Mouse (Mus musculus) cerebellum, adult 11-12 months (tissue): Measurements from ENCODE around the gene 4930503B20Rik.

Experiments used
- DNase-seq: peaks from one replicate; pipeline ENCODE4 v3.0.0; 2022

Gene 4930503B20Rik

DNA sequence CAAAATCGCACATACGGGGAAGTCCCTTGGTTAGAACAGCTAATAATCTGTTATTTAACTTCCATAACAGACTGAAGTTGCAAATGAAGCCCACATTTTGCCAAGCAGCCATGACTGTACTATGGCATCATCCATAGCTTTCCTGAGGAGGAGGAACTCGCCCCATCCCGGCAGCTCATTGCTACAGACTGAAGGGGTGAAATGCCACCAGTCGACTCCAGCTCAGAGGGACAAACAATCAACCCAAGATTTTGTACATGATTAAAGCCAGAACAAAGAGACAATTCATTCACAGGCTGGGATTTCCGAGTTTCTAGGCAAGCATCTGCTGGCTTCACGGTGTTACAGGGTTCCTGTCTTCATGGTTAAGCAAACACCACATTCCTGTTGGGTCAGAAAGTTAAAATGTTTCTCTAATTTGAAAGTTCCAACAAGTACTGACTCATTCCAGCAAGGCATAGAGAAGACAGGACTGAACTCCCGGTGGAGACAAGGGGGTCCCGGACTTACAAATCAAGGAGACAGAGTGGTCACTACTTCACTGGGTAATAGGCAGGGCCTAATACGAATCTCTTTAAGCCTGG lies 1.7 kb downstream of the 4930503B20Rik start:
- DNase-seq: no peak

DNA sequence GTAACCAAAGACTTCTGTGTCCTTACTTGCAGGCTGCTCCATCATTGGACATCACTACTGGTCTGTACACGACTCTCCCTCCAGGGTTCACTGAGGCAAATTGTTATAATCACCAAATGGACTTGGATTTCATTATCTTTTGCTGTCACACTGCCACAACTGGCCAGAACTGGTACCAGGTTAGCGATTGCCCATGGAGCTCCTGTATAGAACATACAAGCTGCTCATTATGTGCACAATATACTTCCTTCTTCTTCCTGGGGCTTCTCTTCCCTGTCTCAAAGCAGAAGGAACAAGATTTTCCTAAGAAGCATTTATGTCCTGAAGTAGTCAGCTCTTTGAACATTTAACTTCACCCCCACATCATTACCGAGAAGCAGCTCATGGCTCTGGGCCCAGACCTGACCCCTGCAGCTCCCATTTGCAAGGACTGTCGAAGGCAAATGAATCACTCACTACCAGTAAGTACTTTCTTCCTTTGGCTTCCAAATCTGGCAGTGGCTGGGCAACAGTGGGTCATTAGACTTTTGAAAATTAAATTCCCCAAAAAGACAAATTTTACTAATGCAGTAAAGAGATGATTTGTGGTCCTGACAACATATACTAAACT lies 9.2 kb downstream of the 4930503B20Rik start:
- no peak for DNase-seq

DNA sequence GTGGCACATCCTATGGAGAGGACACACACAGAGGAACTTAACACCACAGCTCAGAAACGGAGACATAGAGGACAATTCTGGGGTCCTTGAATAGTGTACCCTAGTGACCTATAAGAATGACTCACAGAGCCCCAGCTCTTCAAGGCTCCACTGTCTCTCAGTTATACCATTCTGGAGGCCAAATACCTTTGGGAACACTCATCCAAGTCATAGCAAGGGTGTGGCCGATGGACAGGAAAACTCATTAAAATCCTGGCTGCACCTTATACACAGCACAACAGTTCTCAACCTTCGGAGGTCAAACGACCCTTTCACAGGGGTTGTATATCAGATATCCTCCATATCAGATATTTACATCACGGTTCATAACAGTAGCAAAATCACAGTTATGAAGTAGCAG lies 18.6 kb downstream of the 4930503B20Rik start:
- DNase-seq: no peak

DNA sequence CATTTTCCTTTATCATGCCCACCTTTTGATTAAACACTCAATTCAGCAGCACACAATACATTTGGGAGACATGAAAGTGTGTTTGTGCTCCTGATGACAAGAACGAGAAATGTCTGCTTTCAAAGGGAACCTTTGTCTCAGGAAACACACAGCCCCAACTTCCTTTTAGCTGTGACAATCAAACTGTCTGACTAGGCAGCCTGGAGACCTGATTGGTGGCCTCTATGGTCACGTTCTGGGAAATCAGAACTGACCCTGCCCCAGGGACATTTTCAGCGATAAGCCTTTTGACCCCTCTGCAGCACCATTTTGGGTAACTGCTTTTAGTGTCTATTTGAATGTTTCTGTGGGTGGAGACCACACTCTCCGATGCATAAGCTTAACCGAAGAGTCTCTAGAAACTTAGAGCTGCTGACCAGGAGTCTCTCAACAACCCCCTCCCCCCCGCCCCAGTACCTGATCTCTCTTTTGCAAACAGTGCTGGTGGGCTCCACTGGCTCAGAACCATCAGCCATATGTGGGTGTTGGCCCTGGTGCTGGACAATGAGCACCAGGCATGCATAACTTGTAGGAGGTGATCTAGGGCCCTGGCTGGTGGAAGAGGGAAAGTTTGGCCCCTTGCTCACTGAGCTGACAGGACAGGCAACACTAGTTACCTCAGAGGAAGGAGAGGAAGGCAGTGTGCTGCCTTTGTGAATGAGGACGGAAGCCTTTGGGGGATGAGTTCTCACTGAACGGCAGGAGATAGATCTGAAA lies 22.7 kb downstream of the 4930503B20Rik start:
- DNase-seq: no peak

DNA sequence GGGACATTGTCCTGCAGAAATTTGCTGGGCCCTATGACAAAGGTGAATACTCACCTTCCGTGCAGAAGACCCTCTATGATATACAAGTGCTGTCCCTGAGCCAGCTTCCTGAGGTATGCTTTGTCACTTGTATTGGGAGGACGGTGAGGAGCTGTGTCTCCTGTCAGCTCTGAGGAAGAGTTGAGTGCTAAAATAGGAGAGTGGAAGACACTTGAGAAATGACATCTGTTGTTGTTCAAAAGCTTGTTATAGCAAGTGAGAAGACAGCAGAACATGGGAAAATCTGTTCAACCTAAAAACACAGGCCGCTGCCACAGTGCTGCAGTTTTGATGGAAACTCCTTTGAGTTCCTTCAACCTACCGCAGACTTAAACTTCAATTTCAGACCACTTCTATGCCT lies 25.4 kb downstream of the 4930503B20Rik start:
- no peak for DNase-seq

DNA sequence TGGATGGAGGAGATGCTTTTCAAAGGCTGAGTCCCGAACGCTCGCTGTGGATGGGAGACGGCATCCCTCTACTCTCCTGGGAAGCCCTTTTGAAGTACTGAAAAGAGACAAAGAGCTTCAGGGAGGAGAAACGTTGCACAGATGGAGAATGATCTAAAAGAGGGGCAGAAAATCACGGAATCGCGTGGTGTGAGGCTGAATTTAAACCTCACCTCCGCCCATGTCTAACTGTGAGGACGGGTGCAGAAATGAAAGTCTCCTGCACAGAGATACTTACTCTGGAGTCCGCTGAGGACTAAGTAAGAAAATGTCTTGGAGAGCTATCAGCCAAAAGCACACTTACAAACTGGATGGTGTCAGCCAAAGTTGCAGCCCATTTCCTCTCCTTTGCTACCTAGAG lies 29.2 kb downstream of the 4930503B20Rik start:
- no peak for DNase-seq

DNA sequence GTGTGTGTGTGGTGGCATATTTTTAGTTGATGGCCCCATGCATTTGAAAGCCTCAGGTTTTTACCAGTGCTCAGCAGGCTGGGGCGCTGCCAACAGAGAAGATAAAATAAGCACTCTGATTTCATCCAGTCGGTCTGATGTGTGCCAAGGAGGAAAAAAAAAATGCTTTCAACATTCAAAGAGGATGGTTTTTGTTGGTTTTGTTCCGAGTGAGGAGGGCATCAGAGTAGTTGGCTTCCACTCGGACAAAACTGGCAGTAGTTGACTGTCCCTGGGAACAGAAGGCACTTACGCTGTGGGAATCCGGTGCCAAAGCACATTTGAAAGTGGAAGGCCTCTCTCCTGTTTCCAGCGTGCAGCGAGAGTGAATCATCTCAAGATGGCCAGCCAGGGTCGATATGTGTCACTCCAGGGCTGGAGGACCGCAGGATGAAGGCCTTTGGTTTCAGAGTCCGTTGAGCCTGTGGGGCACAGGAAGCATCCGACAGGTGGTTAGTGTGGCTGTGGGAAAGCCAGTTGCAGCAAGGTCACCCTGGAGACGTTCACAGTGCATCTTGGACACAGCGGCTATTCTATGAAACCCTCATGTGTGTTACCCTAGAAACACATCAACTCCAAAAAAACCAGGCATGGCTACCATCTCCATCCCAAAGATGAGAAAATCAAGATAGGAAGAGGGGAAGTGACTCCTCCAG lies 30.4 kb downstream of the 4930503B20Rik start:
- DNase-seq: peak; percentile 85

DNA sequence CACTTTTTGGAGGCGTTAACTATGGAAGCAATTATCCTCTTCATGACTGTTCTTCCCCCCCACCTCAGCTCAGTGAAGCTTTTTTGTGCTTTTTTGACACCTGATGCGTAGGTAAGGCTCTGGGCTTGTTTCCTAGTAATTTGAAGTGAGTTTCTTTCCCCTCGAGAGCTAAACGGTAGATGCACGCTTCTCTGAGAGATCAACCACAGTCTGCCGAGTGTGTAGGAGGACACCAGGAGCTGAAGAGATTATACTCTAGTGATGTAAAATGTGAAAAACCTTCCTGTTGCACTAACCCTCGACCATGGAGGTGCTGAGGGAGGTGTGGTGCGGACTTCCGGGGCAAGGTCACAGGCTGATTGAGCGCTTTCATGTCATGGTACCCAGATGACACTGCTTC lies 31.0 kb downstream of the 4930503B20Rik start:
- no peak for DNase-seq

DNA sequence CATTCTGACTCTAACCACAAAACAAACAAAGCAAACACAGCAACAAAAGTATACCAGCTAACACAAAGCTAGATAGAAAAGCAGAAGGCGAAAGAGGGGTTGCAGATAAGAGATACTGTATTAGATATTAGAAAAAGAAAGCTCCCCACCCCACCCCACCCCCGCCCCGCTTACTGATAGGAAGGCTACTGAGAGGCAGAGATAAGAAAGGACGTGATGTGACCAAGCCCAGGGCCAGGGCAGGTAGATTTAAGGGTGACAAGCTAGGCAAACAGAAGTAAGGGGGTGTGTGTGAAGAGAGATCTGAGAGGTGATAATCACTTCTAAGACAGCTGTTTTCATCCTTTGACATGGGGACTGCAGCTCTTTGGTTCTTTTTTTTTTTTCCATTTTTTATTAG lies 32.8 kb downstream of the 4930503B20Rik start:
- DNase-seq: no peak

DNA sequence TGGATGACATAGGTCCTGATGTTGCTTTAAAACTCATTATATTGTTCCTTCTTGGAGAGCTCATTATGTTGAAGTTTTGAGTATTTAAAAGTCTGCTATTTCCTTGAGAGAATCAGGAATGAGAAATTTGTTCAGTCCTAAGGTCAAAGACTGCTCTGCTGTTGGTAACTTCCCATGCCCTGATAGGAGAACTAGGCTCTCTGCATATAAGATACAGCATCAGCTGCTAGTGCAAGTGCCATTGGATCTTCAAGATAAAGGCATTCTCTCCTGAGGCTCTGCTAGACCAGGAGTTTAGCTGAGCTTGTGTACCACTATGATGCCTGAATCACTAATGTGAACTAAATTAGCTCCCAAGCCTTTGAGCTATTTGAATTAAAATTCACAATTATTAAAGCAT lies 33.2 kb downstream of the 4930503B20Rik start:
- DNase-seq: no peak

DNA sequence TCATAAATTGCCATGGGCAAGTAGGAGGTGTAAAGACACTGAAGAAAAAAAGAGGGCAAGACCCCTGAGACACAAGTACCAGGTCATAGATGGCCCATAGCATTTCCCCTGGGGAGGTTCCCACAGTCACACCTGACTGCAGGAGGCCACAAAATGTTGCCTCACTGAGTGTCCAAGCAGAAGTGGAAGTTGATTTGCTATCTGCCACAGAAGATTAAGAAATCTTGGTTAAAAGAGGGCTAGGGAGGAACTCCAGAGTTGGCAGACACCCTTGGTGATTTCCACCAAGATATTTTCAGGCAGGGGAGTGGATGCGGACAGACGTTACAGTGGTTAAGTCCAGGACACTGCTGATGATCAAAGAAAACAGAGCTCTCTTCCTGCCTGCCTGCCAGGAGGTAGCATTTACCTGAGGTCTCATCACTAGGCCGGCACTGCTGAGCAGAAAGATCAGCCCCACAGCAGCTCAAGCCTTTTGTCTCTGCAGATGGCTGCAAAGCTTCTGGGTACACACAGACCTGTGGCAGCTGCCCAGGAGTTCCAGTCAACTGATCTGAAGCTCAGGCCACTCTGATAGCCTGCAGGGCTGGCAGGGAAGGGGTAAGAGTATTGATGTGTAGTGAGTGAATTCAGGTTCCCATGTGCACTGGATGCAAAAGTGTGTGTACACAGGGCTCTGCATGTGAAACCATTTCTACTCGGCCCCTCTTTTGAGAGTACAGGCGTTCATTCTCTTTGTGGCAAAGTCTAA lies 34.4 kb downstream of the 4930503B20Rik start:
- no peak for DNase-seq

DNA sequence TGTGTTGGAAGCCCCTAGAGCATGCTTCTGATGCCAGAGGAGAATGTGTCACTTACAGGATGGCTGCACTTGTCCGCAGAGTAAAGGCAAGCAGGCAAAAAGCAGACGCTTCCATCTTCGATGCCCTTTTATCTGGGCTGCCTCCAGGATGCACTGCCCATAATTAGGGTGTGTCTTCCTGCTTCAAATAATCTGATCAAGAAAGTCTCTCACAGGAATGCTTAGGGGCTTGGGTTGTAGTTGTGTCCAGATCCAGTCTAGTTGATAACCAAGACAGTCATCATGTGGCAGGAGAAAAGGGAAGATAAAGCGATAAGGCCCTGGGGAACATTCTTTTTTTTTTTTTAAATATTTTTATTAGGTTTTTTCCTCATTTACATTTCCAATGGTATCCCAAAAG lies 35.6 kb downstream of the 4930503B20Rik start, which contains the start of gene Dnase2b:
Gene Dnase2b (minus strand): TSS at position 101 of the 400 bp plus-strand sequence.
- no peak for DNase-seq

DNA sequence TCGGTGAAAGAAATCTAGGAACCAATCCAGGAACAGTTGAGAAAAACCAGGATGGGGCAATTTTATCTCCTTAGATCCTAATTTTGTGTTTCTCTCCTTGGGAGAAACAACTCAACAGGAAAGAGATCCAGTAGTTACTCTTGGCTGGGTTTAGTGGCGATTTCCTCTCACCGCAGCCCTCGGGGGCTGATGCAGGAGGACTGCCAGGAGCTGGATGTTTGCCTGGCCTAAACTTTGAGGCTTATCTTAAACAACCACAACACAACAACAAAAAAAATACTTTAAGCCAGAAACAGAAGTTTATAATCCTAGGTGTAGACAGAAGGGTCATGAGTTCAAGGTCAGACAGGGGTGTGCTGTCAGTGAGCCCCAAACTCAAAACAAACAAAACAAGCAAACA lies 39.3 kb downstream of the 4930503B20Rik start:
- DNase-seq: no peak

DNA sequence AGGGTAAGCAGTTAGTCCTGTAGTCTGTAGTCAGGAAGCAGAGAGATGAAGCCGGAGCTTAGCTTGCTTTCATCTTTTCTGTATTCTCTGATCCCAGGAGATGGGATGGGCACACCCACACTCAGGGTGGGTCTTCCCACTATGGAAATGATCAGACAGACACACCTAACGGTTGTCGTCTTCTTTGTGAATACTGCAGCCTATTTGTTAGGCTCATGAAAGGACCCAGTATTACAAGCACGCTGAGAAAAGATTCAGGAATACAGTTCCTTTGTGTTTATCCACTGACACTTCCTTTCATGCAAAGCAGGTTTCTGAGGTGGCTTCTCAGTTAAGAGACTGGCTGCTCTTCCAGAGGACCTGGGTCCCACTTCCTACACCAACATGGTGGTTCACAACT lies 39.9 kb downstream of the 4930503B20Rik start:
- DNase-seq: no peak

DNA sequence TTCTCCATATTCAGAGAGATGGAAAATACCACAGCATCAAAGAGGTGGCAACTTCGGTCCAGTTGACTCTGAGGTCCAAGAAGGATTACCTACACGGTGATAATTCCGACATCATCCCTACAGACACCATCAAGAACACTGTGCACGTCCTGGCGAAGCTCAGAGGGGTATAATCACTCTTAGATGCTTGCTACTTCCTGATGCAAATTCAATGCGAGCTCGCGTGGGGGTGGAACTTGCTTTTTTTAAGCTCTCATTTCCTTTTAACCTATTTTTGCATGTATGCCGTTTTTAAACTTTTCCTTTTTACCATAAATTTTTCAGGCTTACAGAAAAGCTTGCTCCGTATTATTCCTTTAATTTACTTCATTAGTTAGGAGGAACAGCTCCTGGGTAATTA lies 40.8 kb downstream of the 4930503B20Rik start:
- DNase-seq: no peak

DNA sequence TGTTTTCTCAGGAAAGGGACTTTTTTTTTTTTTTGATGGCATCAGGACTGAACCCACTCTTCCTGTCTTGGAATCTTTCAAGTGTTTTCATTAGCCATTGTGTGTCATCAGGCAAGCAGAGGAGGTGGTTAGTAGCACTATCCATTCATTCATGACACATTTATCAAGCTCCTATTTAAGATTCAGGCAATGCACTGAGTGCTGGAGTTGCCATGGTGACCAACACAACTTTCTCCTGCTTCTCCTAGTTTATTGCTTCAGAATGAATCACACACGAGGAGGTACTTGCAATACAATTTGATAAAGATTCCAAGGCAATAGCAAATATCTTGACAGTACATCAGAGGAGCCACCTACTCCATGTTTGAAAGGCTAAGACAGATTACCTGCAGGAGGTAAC lies 43.7 kb downstream of the 4930503B20Rik start:
- DNase-seq: no peak

DNA sequence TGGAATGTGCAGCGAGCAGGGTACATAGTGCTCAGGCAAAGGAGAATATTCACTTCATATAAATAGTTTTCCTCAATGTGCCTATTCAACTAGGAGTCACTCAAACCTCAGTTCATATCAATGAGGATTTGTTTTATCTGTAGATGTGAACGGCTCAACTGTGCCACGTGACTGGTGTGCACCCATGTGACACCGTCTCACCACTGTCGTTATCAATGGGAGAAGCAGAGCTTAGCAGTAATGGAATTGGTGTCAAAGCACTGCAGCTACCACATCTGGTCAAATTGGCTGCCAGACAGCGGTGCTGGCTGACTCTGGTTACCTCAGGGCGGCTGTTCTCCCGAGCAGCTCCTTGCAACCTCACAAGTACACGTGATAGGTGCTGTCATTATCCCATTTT lies 46.5 kb downstream of the 4930503B20Rik start:
- no peak for DNase-seq

DNA sequence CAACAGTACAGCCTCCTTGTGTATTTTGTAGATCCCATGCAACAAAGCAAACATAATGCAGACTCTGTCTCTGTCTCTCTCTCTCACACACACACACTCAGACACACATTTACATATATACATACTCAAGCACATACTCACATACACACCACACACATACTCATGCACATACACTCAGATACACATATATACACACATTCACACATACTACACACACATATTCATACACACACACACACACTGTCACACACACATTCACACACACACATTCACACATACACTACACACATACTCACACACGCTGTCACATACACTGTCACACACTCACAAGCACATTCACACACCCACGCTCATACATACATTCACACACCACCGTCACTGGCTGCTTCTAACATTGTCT lies 48.6 kb downstream of the 4930503B20Rik start:
- no peak for DNase-seq

DNA sequence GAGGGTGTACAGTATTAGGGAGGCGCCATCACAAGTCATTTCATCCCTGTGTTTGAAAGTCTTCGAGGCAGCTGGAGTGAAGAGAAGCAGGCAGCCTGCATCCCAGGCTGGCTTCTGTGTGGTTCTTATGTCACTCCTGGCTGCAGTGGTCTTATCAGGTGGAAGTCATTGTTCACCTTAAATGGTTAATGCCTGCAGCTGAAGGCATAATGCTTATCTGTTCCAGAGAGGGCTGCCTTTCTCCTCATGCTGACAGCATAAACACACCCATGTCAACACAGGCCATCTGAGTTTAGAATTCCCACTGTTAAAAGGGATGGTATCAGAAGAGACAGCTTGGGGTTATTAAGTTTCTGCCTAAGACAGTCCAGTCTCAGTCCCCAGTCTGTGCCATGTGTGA lies 49.9 kb downstream of the 4930503B20Rik start:
- no peak for DNase-seq

DNA sequence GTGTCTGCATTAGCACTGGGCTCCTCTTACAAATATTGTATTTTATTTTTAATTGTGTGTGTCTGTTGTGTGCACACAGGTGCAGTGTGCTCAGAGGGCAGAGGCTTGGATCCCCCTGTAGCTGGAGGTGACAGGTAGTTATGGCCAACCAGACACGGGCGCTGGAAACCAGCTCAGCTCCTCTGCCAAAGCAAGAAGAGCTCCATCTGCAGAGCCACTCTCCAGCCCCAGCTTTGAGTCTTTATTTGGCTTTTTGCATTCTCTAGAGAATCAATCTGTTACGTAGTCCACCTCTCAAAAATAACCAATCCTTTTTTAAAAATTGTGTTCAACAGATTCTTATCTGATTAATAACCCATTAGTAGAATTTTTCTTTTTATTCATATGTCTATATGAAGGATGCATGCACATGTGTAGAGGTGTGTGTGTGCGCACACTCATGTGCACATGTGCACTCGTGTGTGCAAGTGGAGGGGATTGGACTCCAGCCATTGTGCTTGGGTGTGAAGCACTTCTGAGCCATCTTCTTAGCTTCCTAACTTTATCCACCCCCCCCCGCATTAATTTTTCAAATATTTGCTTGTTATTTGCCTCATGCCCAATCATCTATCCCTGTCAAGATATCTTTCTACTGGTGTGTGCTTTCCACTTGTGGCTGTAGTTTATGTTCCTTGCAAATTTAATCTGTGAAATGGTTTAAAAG lies 51.8 kb downstream of the 4930503B20Rik start:
- no peak for DNase-seq

DNA sequence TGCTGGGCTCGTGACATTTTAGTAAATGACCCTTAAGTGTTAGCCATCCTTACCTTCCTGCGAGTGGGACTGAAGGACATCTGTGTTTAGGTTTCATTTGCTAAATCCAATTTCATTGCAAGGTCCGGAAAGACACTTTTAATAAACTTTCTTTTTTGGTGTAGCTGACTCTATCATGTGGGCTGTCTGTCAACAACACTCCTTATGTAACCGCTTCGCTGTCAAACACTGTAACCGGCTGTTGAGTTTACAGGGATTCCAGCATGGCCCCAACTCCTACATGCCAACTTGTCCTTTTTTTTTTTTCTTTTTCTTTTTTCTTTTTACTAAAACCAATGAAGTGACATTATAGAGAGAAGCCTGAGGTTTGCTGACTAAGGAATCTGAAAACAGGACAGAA lies 52.7 kb downstream of the 4930503B20Rik start:
- DNase-seq: no peak

DNA sequence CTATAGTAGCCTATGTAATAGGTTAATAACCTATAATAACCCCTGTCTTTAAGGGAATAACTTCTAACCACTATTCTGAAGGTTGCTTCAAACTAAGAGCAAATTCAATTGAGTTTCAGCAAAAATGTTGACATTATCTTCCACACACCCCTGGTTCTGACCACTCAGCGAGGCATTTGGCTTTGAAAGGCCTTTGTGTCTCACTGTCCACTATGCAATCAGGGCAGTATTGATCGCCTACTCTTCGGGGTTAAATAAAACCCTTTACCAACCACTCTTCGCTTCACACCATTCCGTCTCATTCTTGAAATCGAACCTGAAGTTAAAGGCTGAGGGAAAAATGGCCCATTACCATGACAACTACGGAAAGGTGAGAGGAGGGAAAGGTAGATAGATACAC lies 54.3 kb downstream of the 4930503B20Rik start:
- no peak for DNase-seq
